Mouse (Mus musculus): ENCODE measurements around the gene Olfr1350.
"Not testable (repeated sequence)": the region's sequence is repeated elsewhere in the genome, so short reads cannot be mapped to it uniquely, and the experiment has no call there.

The Olfr1350 gene

DNA sequence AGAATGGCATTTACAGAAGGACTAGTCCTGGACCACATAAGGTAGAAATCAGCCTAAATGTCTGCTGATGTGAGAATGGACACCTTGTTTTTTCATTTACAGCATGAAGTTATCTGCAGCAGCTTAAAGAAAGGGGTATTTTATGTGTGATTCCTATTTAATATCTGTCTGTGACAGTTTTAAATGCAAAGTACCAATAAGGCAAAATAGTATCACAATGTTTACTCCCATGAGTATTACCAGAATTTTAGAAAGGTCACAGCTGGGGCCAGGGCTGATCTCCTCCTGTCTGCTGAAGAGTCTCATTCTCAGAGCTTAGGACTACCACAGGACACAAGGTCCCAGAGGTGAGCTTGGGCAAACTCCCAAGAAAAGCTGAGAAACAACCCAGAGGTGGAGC lies at the start of gene Olfr1350:
Olfr1350 (plus strand) TSS at position 301 of the 400 bp plus-strand sequence.
- no peak for DNase-seq (ENCODE audit: low spot score in 2 of 2)

DNA sequence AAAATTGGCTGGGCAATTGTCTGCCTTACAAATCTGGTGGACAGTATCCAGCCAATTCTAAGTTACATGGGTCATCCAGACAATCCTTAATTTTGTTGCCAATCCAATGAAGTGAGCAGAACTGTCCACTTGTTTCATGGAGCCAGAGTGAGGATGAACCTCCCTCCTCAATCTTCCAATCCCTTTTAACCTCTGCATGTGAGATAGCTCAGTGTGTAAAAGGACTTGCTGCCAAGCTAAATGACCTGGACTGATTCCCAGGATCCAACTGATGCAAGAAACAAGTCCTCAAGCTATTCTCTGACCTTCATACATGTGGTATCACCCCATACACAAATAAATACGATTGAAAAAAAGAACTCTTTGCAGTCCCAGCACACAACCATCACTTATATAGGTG lies 43.0 kb upstream of the Olfr1350 start:
- DNase-seq (ENCODE audit: low spot score in 2 of 2), result no peak

DNA sequence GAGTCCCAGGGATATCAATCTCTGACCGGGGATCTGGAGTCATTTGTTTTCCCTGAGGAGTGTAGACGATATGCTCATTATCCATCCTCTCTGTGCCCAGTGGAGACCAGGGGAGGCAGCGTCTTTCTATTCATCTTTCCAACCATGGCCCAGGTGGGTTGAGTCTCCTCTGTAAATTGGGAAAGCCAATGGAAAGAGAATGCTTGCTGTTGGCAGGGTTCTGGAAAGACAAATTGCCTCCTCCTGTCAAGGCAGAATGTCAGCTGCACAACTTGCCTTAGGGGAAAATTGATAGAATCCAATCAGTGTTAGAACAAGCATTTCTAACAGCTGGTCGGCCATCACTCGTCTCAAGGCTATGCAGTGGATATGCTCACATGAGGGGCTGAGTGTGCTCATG lies 41.8 kb upstream of the Olfr1350 start, which contains the start of gene Olfr1349:
Olfr1349 (minus strand) TSS at position 101 of the 400 bp plus-strand sequence.
- DNase-seq (ENCODE audit: low spot score in 2 of 2), result no peak

GRCm38 (mm10) chr7:6525001-6525400 lies 39.6 kb upstream of the Olfr1350 start:
- DNase-seq (ENCODE audit: low spot score in 2 of 2), result no peak

- no peak for DNase-seq (ENCODE audit: low spot score in 2 of 2)
Observed at GRCm38 (mm10) chr7:6526141-6526540, 38.5 kb upstream of the Olfr1350 start.

- no peak for DNase-seq (ENCODE audit: low spot score in 2 of 2)
Observed at GRCm38 (mm10) chr7:6586096-6586759, 21.6 kb downstream of the Olfr1350 start.

DNA sequence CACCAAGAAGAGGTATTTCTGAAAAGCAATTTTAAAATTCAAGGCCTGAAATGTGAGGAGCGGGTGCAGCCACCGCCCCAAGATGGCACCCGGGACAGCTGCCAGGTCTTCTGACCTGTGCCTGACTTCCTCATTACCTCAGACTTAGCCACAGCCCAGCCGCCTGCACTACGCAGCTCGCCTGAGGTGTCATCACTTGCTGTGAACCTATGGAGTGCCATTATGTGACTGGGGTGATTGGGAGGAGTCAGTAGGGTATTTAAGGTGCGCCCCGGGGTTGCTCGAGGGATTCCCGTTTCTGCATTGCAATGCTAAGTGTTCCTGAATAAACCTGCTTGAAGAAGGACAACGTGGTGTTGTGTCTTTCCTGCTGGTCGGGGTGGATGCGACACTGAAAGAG lies 24.1 kb downstream of the Olfr1350 start:
- DNase-seq (ENCODE audit: low spot score in 2 of 2), result not testable (repeated sequence)

GRCm38 (mm10) chr7:6603331-6603730 lies 38.7 kb downstream of the Olfr1350 start:
- no peak for DNase-seq (ENCODE audit: low spot score in 2 of 2)
